In the genomic region with DNA sequence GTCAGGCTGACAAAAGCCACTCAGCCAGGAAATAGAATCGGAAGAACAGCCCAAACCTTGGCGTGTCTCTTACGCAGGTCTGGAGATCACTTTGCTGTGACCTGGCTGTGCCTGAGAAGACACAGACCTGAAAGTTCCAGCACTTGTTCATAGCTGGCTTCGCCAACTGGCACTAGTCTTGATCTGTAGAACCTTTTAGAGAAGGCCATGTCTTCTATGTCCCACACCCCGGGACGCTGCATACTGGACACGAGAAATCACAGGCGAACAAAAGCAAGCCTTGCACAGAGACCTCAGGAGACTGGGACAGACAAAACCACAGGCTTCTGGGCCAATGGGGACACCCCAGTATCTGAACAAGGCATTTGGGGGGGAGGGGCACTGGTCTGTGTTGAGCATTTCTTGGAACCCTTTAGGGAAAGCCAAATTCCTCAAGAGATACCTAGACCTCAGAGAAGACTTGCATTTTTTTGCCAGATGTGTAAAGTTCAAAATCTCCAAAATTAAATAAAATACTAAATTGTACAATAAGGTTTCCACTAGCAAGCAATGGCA, we compare ENCODE assay signal across 11 mouse cellular contexts. TPM values are rescaled to one million over a fixed set of nuclear protein-coding genes. Genes with fewer than 3 reads are reported as not detected.
DNase-seq lines count a peak whose midpoint lies in the region; ATAC-seq and TF ChIP-seq lines count a peak whose summit lies in the region.
"Had no signal": no experiment of that assay in that cellular context is flagged by ENCODE, and none has a peak within 500 bp of the region (broad histone marks: within the 10 kb centered on the region; RNA-seq: fewer than 3 reads in every experiment).

No protein-coding gene starts in this region.

- no peak for ATAC-seq in kidney, embryonic 16.5 days (ENCODE audit: low FRiP score, low TSS enrichment)
- ATAC-seq in embryonic facial prominence, embryonic 14.5 days (ENCODE audit: low read depth): no peak
- ATAC-seq in hindbrain, embryonic 14.5 days (ENCODE audit: low FRiP score): no peak
- ATAC-seq in midbrain, postnatal 0 days (ENCODE audit: low FRiP score): no peak
- no peak for ATAC-seq in liver, embryonic 11.5 days (replicated peaks; ENCODE audit: low FRiP score)
- ATAC-seq: Patski had no signal

- no peak for TF ChIP-seq CTCF in midbrain, postnatal 0 days (IDR thresholded peaks at IDR 0.05)

- H3K9ac ChIP-seq in kidney, embryonic 16.5 days (replicated peaks; ENCODE audit: low read length): no peak overlapping the region
- H3K9ac ChIP-seq in embryonic facial prominence, embryonic 14.5 days (ENCODE audit: low read depth, low read length): no peak overlapping the region
- peak overlapping the region; percentile 72 for H3K9ac ChIP-seq in hindbrain, embryonic 14.5 days
- peak overlapping the region; percentile 62 for H3K9ac ChIP-seq in midbrain, postnatal 0 days (replicated peaks; ENCODE audit: low read length, poor library complexity, severe bottlenecking)
- no peak overlapping the region for H3K9ac ChIP-seq in liver, embryonic 11.5 days (ENCODE audit: low read depth, low read length)
- H3K9ac ChIP-seq: liver, embryonic 15.5 days had no signal

- no peak overlapping the region for H3K27ac ChIP-seq in kidney, embryonic 16.5 days (ENCODE audit: low read length)
- no peak overlapping the region for H3K27ac ChIP-seq in embryonic facial prominence, embryonic 14.5 days (replicated peaks; ENCODE audit: low read depth, low read length)
- H3K27ac ChIP-seq in hindbrain, embryonic 14.5 days: peak overlapping the region; percentile 86
- H3K27ac ChIP-seq in midbrain, postnatal 0 days (ENCODE audit: low read depth, low read length): peak overlapping the region; percentile 84
- no peak overlapping the region for H3K27ac ChIP-seq in liver, embryonic 11.5 days (ENCODE audit: low read depth, low read length)
- H3K27ac ChIP-seq: liver, embryonic 15.5 days had no signal

- DNase-seq in kidney, postnatal 36 days: no peak
- DNase-seq in embryonic facial prominence, embryonic 14.5 days (ENCODE audit: low spot score): no peak
- DNase-seq in hindbrain, embryonic 14.5 days (ENCODE audit: low spot score): no peak
- DNase-seq in midbrain, postnatal 0 days (ENCODE audit: low spot score): no peak
- DNase-seq in layer of hippocampus, postnatal 14 days (ENCODE audit: low spot score in 2 of 2): no peak
- no peak for DNase-seq in T-cell, adult 2 months (ENCODE audit: low spot score)
- no peak for DNase-seq in liver, embryonic 11.5 days (ENCODE audit: low spot score)

- H3K4me2 ChIP-seq in kidney, embryonic 16.5 days (replicated peaks; ENCODE audit: low read depth, low read length): 0 out of 2 replicates have a peak overlapping the region, but pooled peaks have one; percentile 65
- H3K4me2 ChIP-seq in embryonic facial prominence, embryonic 14.5 days (ENCODE audit: low read depth, low read length): peak overlapping the region; percentile 79; the same call in 1 of the 2 replicates
- peak overlapping the region; percentile 69 for H3K4me2 ChIP-seq in hindbrain, embryonic 14.5 days (replicated peaks)
- peak overlapping the region; percentile 76 for H3K4me2 ChIP-seq in midbrain, postnatal 0 days (ENCODE audit: low read depth, low read length, poor library complexity, severe bottlenecking)
- H3K4me2 ChIP-seq in liver, embryonic 11.5 days: no peak overlapping the region

- no peak overlapping the region for H3K4me3 ChIP-seq in kidney, embryonic 16.5 days (ENCODE audit: low read length)
- peak overlapping the region; percentile 39; the same call in 1 of the 2 replicates for H3K4me3 ChIP-seq in embryonic facial prominence, embryonic 14.5 days (ENCODE audit: low read depth, low read length)
- peak overlapping the region; percentile 38 for H3K4me3 ChIP-seq in hindbrain, embryonic 14.5 days (replicated peaks; ENCODE audit: low read length)
- peak overlapping the region; percentile 49 for H3K4me3 ChIP-seq in midbrain, postnatal 0 days (ENCODE audit: low read depth, low read length)
- H3K4me3 ChIP-seq in liver, embryonic 11.5 days (ENCODE audit: low read depth, low read length): no peak overlapping the region
- H3K4me3 ChIP-seq: erythroblast, embryonic 14.5 days had no signal

- WGBS in kidney, embryonic 16.5 days: 76% methylated on average over 8 of the region's 8 CpGs
- 85% methylated on average over 8 of the region's 8 CpGs for WGBS in embryonic facial prominence, embryonic 14.5 days
- WGBS in hindbrain, embryonic 14.5 days: 29% methylated on average over 8 of the region's 8 CpGs
- WGBS in midbrain, postnatal 0 days: 27% methylated on average over 8 of the region's 8 CpGs
- WGBS in liver, embryonic 11.5 days: 82% methylated on average over 8 of the region's 8 CpGs

- peaks cover 15% of the 10 kb centered on the region for H3K4me1 ChIP-seq in kidney, embryonic 16.5 days (ENCODE audit: insufficient read depth, low read length)
- peaks cover 7% of the 10 kb centered on the region; the same call in 1 of the 2 replicates for H3K4me1 ChIP-seq in embryonic facial prominence, embryonic 14.5 days (ENCODE audit: control insufficient read depth, insufficient read depth, low read length)
- peaks cover 29% of the 10 kb centered on the region for H3K4me1 ChIP-seq in hindbrain, embryonic 14.5 days (replicated peaks; ENCODE audit: control insufficient read depth, insufficient read depth, low read length)
- 0 out of 2 replicates have a peak, but pooled peaks cover 10% of the 10 kb centered on the region for H3K4me1 ChIP-seq in midbrain, postnatal 0 days (ENCODE audit: insufficient read depth, low read length)
- H3K4me1 ChIP-seq in liver, embryonic 11.5 days (replicated peaks; ENCODE audit: control insufficient read depth, insufficient read depth, low read length): peaks cover 9% of the 10 kb centered on the region; the same call in 1 of the 2 replicates

- no peaks in the 10 kb centered on the region for H3K9me3 ChIP-seq in kidney, embryonic 16.5 days (ENCODE audit: low read length)
- H3K9me3 ChIP-seq in embryonic facial prominence, embryonic 14.5 days (ENCODE audit: control insufficient read depth, low read length): 0 out of 2 replicates have a peak, but pooled peaks cover 4% of the 10 kb centered on the region
- H3K9me3 ChIP-seq in hindbrain, embryonic 14.5 days (ENCODE audit: control insufficient read depth, low read length): no peaks in the 10 kb centered on the region
- no peaks in the 10 kb centered on the region for H3K9me3 ChIP-seq in midbrain, postnatal 0 days (ENCODE audit: low read length)
- no peaks in the 10 kb centered on the region for H3K9me3 ChIP-seq in liver, embryonic 11.5 days (ENCODE audit: control insufficient read depth, low read length)
- H3K9me3 ChIP-seq: liver, embryonic 15.5 days had no signal

- peaks cover 27% of the 10 kb centered on the region for H3K27me3 ChIP-seq in kidney, embryonic 16.5 days (ENCODE audit: insufficient read depth, low read length)
- peaks cover 31% of the 10 kb centered on the region for H3K27me3 ChIP-seq in embryonic facial prominence, embryonic 14.5 days (replicated peaks; ENCODE audit: control insufficient read depth, insufficient read depth, low read length)
- no peaks in the 10 kb centered on the region for H3K27me3 ChIP-seq in hindbrain, embryonic 14.5 days (ENCODE audit: control insufficient read depth, insufficient read depth, low read length)
- H3K27me3 ChIP-seq in midbrain, postnatal 0 days (ENCODE audit: insufficient read depth, low read length): no peaks in the 10 kb centered on the region
- peaks cover 45% of the 10 kb centered on the region for H3K27me3 ChIP-seq in liver, embryonic 11.5 days (replicated peaks; ENCODE audit: control insufficient read depth, insufficient read depth, low read length)
- H3K27me3 ChIP-seq: Patski had no signal

- H3K36me3 ChIP-seq in kidney, embryonic 16.5 days (ENCODE audit: insufficient read depth, low read length): no peaks in the 10 kb centered on the region
- no peaks in the 10 kb centered on the region for H3K36me3 ChIP-seq in embryonic facial prominence, embryonic 14.5 days (ENCODE audit: control insufficient read depth, insufficient read depth, low read length)
- no peaks in the 10 kb centered on the region for H3K36me3 ChIP-seq in hindbrain, embryonic 14.5 days (replicated peaks; ENCODE audit: control insufficient read depth, insufficient read depth)
- no peaks in the 10 kb centered on the region for H3K36me3 ChIP-seq in midbrain, postnatal 0 days (ENCODE audit: insufficient read depth, low read length)
- no peaks in the 10 kb centered on the region for H3K36me3 ChIP-seq in liver, embryonic 11.5 days (ENCODE audit: control insufficient read depth, insufficient read depth, low read length)
- H3K36me3 ChIP-seq: liver, embryonic 15.5 days had no signal

RNA-seq across cellular contexts. Expression of a gene that starts 3.2 kb away (rescaled TPM):
- polyA plus RNA-seq in kidney, embryonic 16.5 days (2015; fragmentation: Nextera tagmentation; extraction: Ambion mirVana): 25.5 and 28.3 TPM in 2 replicates
- polyA plus RNA-seq in embryonic facial prominence, embryonic 14.5 days (2014; fragmentation: Nextera tagmentation; extraction: Ambion mirVana): 24.9 and 26.7 TPM in 2 replicates
- 136 and 151 TPM in 2 replicates for polyA plus RNA-seq in hindbrain, embryonic 14.5 days (2014; fragmentation: Nextera tagmentation; extraction: Ambion mirVana)
- total RNA-seq in midbrain, postnatal 0 days (2014; rRNA removed): 269 and 291 TPM in 2 replicates
- polyA plus RNA-seq in midbrain, postnatal 0 days (2015; fragmentation: Nextera tagmentation; extraction: Ambion mirVana): 132 and 149 TPM in 2 replicates
- 100 to 1,000 TPM; 329 to 334 TPM for total RNA-seq in layer of hippocampus, postnatal 14 days (2021)
- polyA plus RNA-seq in liver, embryonic 11.5 days (2014; fragmentation: Nextera tagmentation; extraction: Ambion mirVana): 7.7 and 8.2 TPM in 2 replicates

Comparison
In these comparisons a context has a peak if more than half of its experiments do, and no peak if none do; other contexts are left out.
1. H3K27ac ChIP-seq: peak in hindbrain, embryonic 14.5 days (single experiment) and midbrain, postnatal 0 days (single experiment); none in kidney, embryonic 16.5 days (single experiment), embryonic facial prominence, embryonic 14.5 days (single experiment) and liver, embryonic 11.5 days (single experiment).
2. H3K4me3 ChIP-seq: peak in embryonic facial prominence, embryonic 14.5 days (single experiment), hindbrain, embryonic 14.5 days (single experiment) and midbrain, postnatal 0 days (single experiment); none in kidney, embryonic 16.5 days (single experiment) and liver, embryonic 11.5 days (single experiment).
3. H3K9ac ChIP-seq: peak in hindbrain, embryonic 14.5 days (single experiment) and midbrain, postnatal 0 days (single experiment); none in kidney, embryonic 16.5 days (single experiment), embryonic facial prominence, embryonic 14.5 days (single experiment) and liver, embryonic 11.5 days (single experiment).